Mouse (Mus musculus) forebrain, postnatal 0 days (tissue): ENCODE measurements around the gene Selenop. TPM values are rescaled to one million over a fixed set of nuclear protein-coding genes. Genes with fewer than 3 reads are reported as not detected.
"Not testable (repeated sequence)": the region's sequence is repeated elsewhere in the genome, so short reads cannot be mapped to it uniquely, and the experiment has no call there.

Source experiments
- ATAC-seq: fragments of 200-750 bp; cut with Nextera tagmentation; 2 replicates; pipeline ENCODE4 v1.8.0; 2017; ENCODE audit warnings: mild to moderate bottlenecking, moderate library complexity
- DNase-seq: peaks from one replicate; pipeline ENCODE4 v3.0.0-alpha.2; 2015
- H3K27ac ChIP-seq: fragments of 300-500 bp; sonication (generic); 2 replicates; pipeline ENCODE4 v1.5.1; 2014; ENCODE audit warnings: low read depth, mild to moderate bottlenecking, antibody characterized with exemption, low read length, moderate library complexity, mixed read lengths
- H3K27me3 ChIP-seq: fragments of 300-500 bp; sonication (generic); 2 replicates; pipeline ENCODE4 v1.6.1; 2014; ENCODE audit warnings: mild to moderate bottlenecking, low read length, mixed read lengths; ENCODE audit not compliant: insufficient read depth
- H3K36me3 ChIP-seq: fragments of 300-500 bp; sonication (generic); 2 replicates; pipeline ENCODE4 v1.6.1; 2014; ENCODE audit warnings: mild to moderate bottlenecking, moderate library complexity; ENCODE audit not compliant: insufficient read depth
- H3K4me1 ChIP-seq: fragments of 300-500 bp; sonication (generic); 2 replicates; pipeline ENCODE4 v1.6.1; 2014; ENCODE audit warnings: antibody characterized with exemption; ENCODE audit not compliant: insufficient read depth
- H3K4me2 ChIP-seq: fragments of 300-500 bp; sonication (generic); 2 replicates; pipeline ENCODE4 v1.6.1; 2014; ENCODE audit warnings: low read depth, mild to moderate bottlenecking, moderate library complexity
- H3K4me3 ChIP-seq: fragments of 300-500 bp; sonication (generic); 2 replicates; pipeline ENCODE4 v1.5.1; 2014; ENCODE audit warnings: low read depth, low read length, mixed read lengths
- H3K9ac ChIP-seq: fragments of 300-500 bp; sonication (generic); 2 replicates; pipeline ENCODE4 v1.6.1; 2014; ENCODE audit warnings: mild to moderate bottlenecking
- H3K9me3 ChIP-seq: fragments of 300-500 bp; sonication (generic); 2 replicates; pipeline ENCODE4 v1.6.1; 2016; ENCODE audit warnings: low read length
- CTCF ChIP-seq: sonication (generic); IDR thresholded peaks from 2 replicates; pipeline ENCODE4 v1.5.1; 2016; ENCODE audit warnings: antibody characterized with exemption, control low read depth, low read depth
- WGBS: fragments of 180-500 bp; shearing (Covaris S2); extraction: QIAGEN DNeasy Blood & Tissue Kit; methylation state at CpG from one replicate; pipeline ENCODE4 v1.1.7; 2014; 5-methylcytosine and 5-hydroxymethylcytosine counted together
- polyA plus RNA-seq: library from polyadenylated mRNA; unstranded; fragments of >200 nt; fragmentation: Nextera tagmentation; extraction: Ambion mirVana; gene quantifications from 2 replicates; pipeline ENCODE4 v1.2.1, GENCODE M21; 2015
- total RNA-seq: library from RNA; depleted of rRNA; stranded (reverse); fragments of >200 nt; gene quantifications from 2 replicates; pipeline ENCODE4 v1.2.3, GENCODE M21; 2014

The Selenop gene
- total and polyA plus RNA-seq, 2 experiments from 2014 or later = 182 to 207 TPM

- Histone ChIP-seq H3K9me3 (no peaks in the 10 kb centered on the region), H3K9ac (no peak overlapping the region), H3K4me3 (no peak overlapping the region), H3K4me1 (no peaks in the 10 kb centered on the region), H3K36me3 (no peaks in the 10 kb centered on the region), H3K27ac (no peak overlapping the region), H3K27me3 (no peaks in the 10 kb centered on the region), H3K4me2 (no peak overlapping the region)
- 48% methylated on average over 9 of the region's 9 CpGs for WGBS
- no peak for DNase-seq
- ATAC-seq = peak; percentile 20; the same call in 1 of the 2 replicates
- no peak for TF ChIP-seq CTCF
Measured at GRCm38 (mm10) chr15:3232168-3232835, 36.0 kb upstream of the Selenop start.

GRCm38 (mm10) chr15:3233837-3234551, 34.4 kb upstream of the Selenop start:
- Histone ChIP-seq H3K9me3 (no peaks in the 10 kb centered on the region), H3K36me3 (no peaks in the 10 kb centered on the region), H3K4me3 (no peak overlapping the region), H3K27me3 (no peaks in the 10 kb centered on the region), H3K4me1 (no peaks in the 10 kb centered on the region), H3K4me2 (no peak overlapping the region), H3K9ac (no peak overlapping the region), H3K27ac (no peak overlapping the region)
- DNase-seq (no peak), ATAC-seq (no peak)
- 98% methylated on average over 3 of the region's 3 CpGs for WGBS
- no peak for TF ChIP-seq CTCF

GRCm38 (mm10) chr15:3236338-3236737, 32.0 kb upstream of the Selenop start:
- ATAC-seq (no peak), DNase-seq (no peak)
- H3K27ac ChIP-seq = no peak overlapping the region
- H3K9ac ChIP-seq = no peak overlapping the region
- H3K4me2 ChIP-seq = no peak overlapping the region
- no peaks in the 10 kb centered on the region for H3K27me3 ChIP-seq
- H3K36me3 ChIP-seq = no peaks in the 10 kb centered on the region
- H3K4me1 ChIP-seq = no peaks in the 10 kb centered on the region
- no peak for TF ChIP-seq CTCF
- no peaks in the 10 kb centered on the region for H3K9me3 ChIP-seq
- WGBS = 89% methylated on average over 2 of the region's 2 CpGs
- no peak overlapping the region for H3K4me3 ChIP-seq

GRCm38 (mm10) chr15:3237963-3238362, 30.4 kb upstream of the Selenop start:
- DNase-seq (no peak), ATAC-seq (peak; percentile 55)
- TF ChIP-seq CTCF = no peak
- Histone ChIP-seq H3K9ac (no peak overlapping the region), H3K27ac (no peak overlapping the region), H3K36me3 (no peaks in the 10 kb centered on the region), H3K4me1 (no peaks in the 10 kb centered on the region), H3K9me3 (no peaks in the 10 kb centered on the region), H3K27me3 (no peaks in the 10 kb centered on the region), H3K4me2 (no peak overlapping the region), H3K4me3 (no peak overlapping the region)
- WGBS = 86% methylated on average over 1 of the region's 1 CpGs

GRCm38 (mm10) chr15:3245036-3245435, 23.3 kb upstream of the Selenop start:
- 88% methylated on average over 10 of the region's 10 CpGs for WGBS
- DNase-seq, H3K9ac ChIP-seq, H3K36me3 ChIP-seq, H3K4me1 ChIP-seq, H3K4me2 ChIP-seq, ATAC-seq, H3K4me3 ChIP-seq, H3K27ac ChIP-seq, H3K9me3 ChIP-seq, H3K27me3 ChIP-seq: not testable (repeated sequence)

- H3K27ac ChIP-seq = no peak overlapping the region
- no peak for TF ChIP-seq CTCF
- 89% methylated on average over 2 of the region's 2 CpGs for WGBS
- H3K4me3 ChIP-seq = no peak overlapping the region
- no peaks in the 10 kb centered on the region for H3K36me3 ChIP-seq
- no peaks in the 10 kb centered on the region for H3K4me1 ChIP-seq
- H3K9ac ChIP-seq = no peak overlapping the region
- H3K27me3 ChIP-seq = no peaks in the 10 kb centered on the region
- H3K9me3 ChIP-seq = no peaks in the 10 kb centered on the region
- DNase-seq = no peak
- H3K4me2 ChIP-seq = no peak overlapping the region
- no peak for ATAC-seq
Measured at GRCm38 (mm10) chr15:3250620-3251019, 17.7 kb upstream of the Selenop start.

- no peak for TF ChIP-seq CTCF
- Histone ChIP-seq H3K27ac (0 out of 2 replicates have a peak overlapping the region, but pooled peaks have one; percentile 4), H3K4me2 (no peak overlapping the region), H3K4me1 (no peaks in the 10 kb centered on the region), H3K9me3 (no peaks in the 10 kb centered on the region), H3K4me3 (no peak overlapping the region), H3K27me3 (no peaks in the 10 kb centered on the region), H3K9ac (no peak overlapping the region), H3K36me3 (no peaks in the 10 kb centered on the region)
- DNase-seq (no peak), ATAC-seq (no peak)
- 93% methylated on average over 3 of the region's 3 CpGs for WGBS
Measured at GRCm38 (mm10) chr15:3251031-3251717, 17.2 kb upstream of the Selenop start.
